ENCODE assay signal across 22 mouse cellular contexts in genomic region chr2:30212951-30213350, GRCm38 (mm10). TPM values are rescaled to one million over a fixed set of nuclear protein-coding genes. Genes with fewer than 3 reads are reported as not detected.
DNase-seq lines count a peak whose midpoint lies in the region; ATAC-seq and TF ChIP-seq lines count a peak whose summit lies in the region.
"Had no signal": no experiment of that assay in that cellular context is flagged by ENCODE, and none has a peak within 500 bp of the region (broad histone marks: within the 10 kb centered on the region; RNA-seq: fewer than 3 reads in every experiment).

No protein-coding gene starts in this region.

- peak; percentile 63 for DNase-seq in kidney, adult 2 months
- no peak for DNase-seq in lung, postnatal 25 days (ENCODE audit: low spot score)
- peak; percentile 27 for DNase-seq in NIH3T3 (ENCODE audit: low read depth)
- DNase-seq in fibroblast of lung, adult 2 months (ENCODE audit: low read depth): peak; percentile 27
- no peak for DNase-seq in cerebellum, postnatal 4 days (ENCODE audit: low spot score in 2 of 2)
- DNase-seq: cerebellum, adult 11-12 months; cerebellum, postnatal 25 days; forebrain, postnatal 0 days; kidney, postnatal 10 days; right cerebral cortex, postnatal 4 days had no signal

- H3K36me3 ChIP-seq in kidney, adult 2 months (ENCODE audit: control insufficient read depth, insufficient read depth, low read length): no peaks in the 10 kb centered on the region
- no peaks in the 10 kb centered on the region for H3K36me3 ChIP-seq in kidney, embryonic 15.5 days
- H3K36me3 ChIP-seq in lung, embryonic 16.5 days (ENCODE audit: control insufficient read depth, insufficient read depth, low read length): no peaks in the 10 kb centered on the region
- H3K36me3 ChIP-seq: embryonic facial prominence, embryonic 15.5 days; forebrain, embryonic 10.5 days; heart, embryonic 12.5 days; limb, embryonic 15.5 days; midbrain, embryonic 12.5 days; neural tube, embryonic 12.5 days had no signal

- H3K4me3 ChIP-seq in kidney, adult 2 months (ENCODE audit: insufficient read depth, low read depth, low read length): no peak overlapping the region
- H3K4me3 ChIP-seq in kidney, embryonic 15.5 days (replicated peaks): no peak overlapping the region
- H3K4me3 ChIP-seq in lung, embryonic 16.5 days (ENCODE audit: low read length): no peak overlapping the region
- H3K4me3 ChIP-seq: embryonic facial prominence, embryonic 15.5 days; forebrain, embryonic 10.5 days; heart, embryonic 12.5 days; limb, embryonic 15.5 days; midbrain, embryonic 12.5 days; neural tube, embryonic 12.5 days had no signal

- ATAC-seq in kidney, embryonic 15.5 days (replicated peaks; ENCODE audit: low FRiP score): no peak
- ATAC-seq in lung, embryonic 16.5 days (ENCODE audit: low read depth): peak; percentile 67
- ATAC-seq: activated CD4-positive, CD25-positive, alpha-beta regulatory T cell, adult 4 months; CD4-positive, CD25-positive, alpha-beta regulatory T cell, adult 4 months; forebrain, postnatal 0 days had no signal

- no peak overlapping the region for H3K4me2 ChIP-seq in kidney, embryonic 15.5 days
- no peak overlapping the region for H3K4me2 ChIP-seq in lung, embryonic 16.5 days (ENCODE audit: low read depth, low read length)
- H3K4me2 ChIP-seq: embryonic facial prominence, embryonic 15.5 days; heart, embryonic 12.5 days; hindbrain, embryonic 14.5 days; limb, embryonic 15.5 days; midbrain, embryonic 12.5 days; neural tube, embryonic 12.5 days had no signal

- peaks cover 3% of the 10 kb centered on the region; the same call in 1 of the 2 replicates for H3K4me1 ChIP-seq in kidney, adult 2 months (ENCODE audit: control insufficient read depth, insufficient read depth, low read length)
- H3K4me1 ChIP-seq in kidney, embryonic 15.5 days: no peaks in the 10 kb centered on the region
- no peaks in the 10 kb centered on the region for H3K4me1 ChIP-seq in lung, embryonic 16.5 days (replicated peaks; ENCODE audit: control insufficient read depth, insufficient read depth, low read length)
- H3K4me1 ChIP-seq: embryonic facial prominence, embryonic 15.5 days; heart, embryonic 12.5 days; limb, embryonic 15.5 days; midbrain, embryonic 12.5 days; neural tube, embryonic 12.5 days had no signal

- no peak for TF ChIP-seq CTCF in kidney, adult 2 months (conservative IDR thresholded peaks at IDR 0.05; ENCODE audit: insufficient read depth, insufficient read length, low read depth, low read length)

- no peaks in the 10 kb centered on the region for H3K9me3 ChIP-seq in kidney, embryonic 15.5 days (replicated peaks)
- H3K9me3 ChIP-seq in lung, embryonic 16.5 days (ENCODE audit: control insufficient read depth, low read length): no peaks in the 10 kb centered on the region
- H3K9me3 ChIP-seq: embryonic facial prominence, embryonic 15.5 days; forebrain, embryonic 10.5 days; limb, embryonic 15.5 days; midbrain, embryonic 12.5 days; neural tube, embryonic 12.5 days had no signal

- 69% methylated on average over 1 of the region's 1 CpGs for WGBS in kidney, adult 2 months
- 50% methylated on average over 1 of the region's 1 CpGs for WGBS in kidney, embryonic 15.5 days
- 58% methylated on average over 1 of the region's 1 CpGs for WGBS in lung, embryonic 16.5 days

- no peak for TF ChIP-seq POLR2A in kidney, adult 2 months (IDR thresholded peaks at IDR 0.05; ENCODE audit: low read depth, low read length)

- no peaks in the 10 kb centered on the region for H3K27me3 ChIP-seq in kidney, adult 2 months (replicated peaks; ENCODE audit: control insufficient read depth, insufficient read depth, low read length)
- no peaks in the 10 kb centered on the region for H3K27me3 ChIP-seq in kidney, embryonic 15.5 days
- H3K27me3 ChIP-seq in lung, embryonic 16.5 days (ENCODE audit: control insufficient read depth, insufficient read depth, low read depth, low read length): no peaks in the 10 kb centered on the region
- H3K27me3 ChIP-seq: embryonic facial prominence, embryonic 15.5 days; heart, embryonic 12.5 days; limb, embryonic 15.5 days; midbrain, embryonic 12.5 days; neural tube, embryonic 12.5 days had no signal

- H3K9ac ChIP-seq in kidney, embryonic 15.5 days: no peak overlapping the region
- H3K9ac ChIP-seq in lung, embryonic 16.5 days (ENCODE audit: low read length): no peak overlapping the region
- H3K9ac ChIP-seq: embryonic facial prominence, embryonic 15.5 days; forebrain, postnatal 0 days; heart, embryonic 12.5 days; hindbrain, embryonic 14.5 days; limb, embryonic 15.5 days; midbrain, embryonic 12.5 days; neural tube, embryonic 12.5 days had no signal

- peak overlapping the region; percentile 35 for H3K27ac ChIP-seq in kidney, adult 2 months (ENCODE audit: insufficient read depth, low read depth, low read length)
- no peak overlapping the region for H3K27ac ChIP-seq in kidney, embryonic 15.5 days
- 0 out of 2 replicates have a peak overlapping the region, but pooled peaks have one; percentile 24 for H3K27ac ChIP-seq in lung, embryonic 16.5 days (ENCODE audit: low read length)
- H3K27ac ChIP-seq: embryonic facial prominence, embryonic 15.5 days; forebrain, embryonic 10.5 days; hindbrain, embryonic 14.5 days; limb, embryonic 15.5 days; macrophage; midbrain, embryonic 12.5 days; neural tube, embryonic 12.5 days had no signal

RNA-seq across cellular contexts. Expression of gene Kyat1, which starts 7.3 kb away (rescaled TPM):
- polyA plus RNA-seq in kidney, adult 2 months (2012; rRNA removed): 71.6 and 88.3 TPM in 2 replicates
- 9.8 and 10.8 TPM in 2 replicates for polyA plus RNA-seq in kidney, embryonic 15.5 days (2015; fragmentation: Nextera tagmentation; extraction: Ambion mirVana)
- polyA plus RNA-seq in lung, embryonic 16.5 days (2015; fragmentation: Nextera tagmentation; extraction: Ambion mirVana): 12.7 and 12.9 TPM in 2 replicates

RNA-seq across cellular contexts. Expression of gene Lrrc8a, which starts 24.6 kb away (rescaled TPM):
- polyA plus RNA-seq in kidney, adult 2 months (2012; rRNA removed): 42.0 and 45.4 TPM in 2 replicates
- 40.1 and 41.7 TPM in 2 replicates for polyA plus RNA-seq in kidney, embryonic 15.5 days (2015; fragmentation: Nextera tagmentation; extraction: Ambion mirVana)
- 41.9 and 42.0 TPM in 2 replicates for polyA plus RNA-seq in lung, embryonic 16.5 days (2015; fragmentation: Nextera tagmentation; extraction: Ambion mirVana)

RNA-seq across cellular contexts. Expression of gene Gm28035, which starts 27.4 kb away (rescaled TPM):
- 6.4 and 12.7 TPM in 2 replicates for polyA plus RNA-seq in kidney, adult 2 months (2012; rRNA removed)
- 0.26 and 0.33 TPM in 2 replicates for polyA plus RNA-seq in kidney, embryonic 15.5 days (2015; fragmentation: Nextera tagmentation; extraction: Ambion mirVana)
- 0.16 and 0.18 TPM in 2 replicates for polyA plus RNA-seq in lung, embryonic 16.5 days (2015; fragmentation: Nextera tagmentation; extraction: Ambion mirVana)
- polyA plus RNA-seq: activated CD4-positive, CD25-positive, alpha-beta regulatory T cell, adult 4 months had no signal

RNA-seq across cellular contexts. Expression of gene Spout1, which starts 34.7 kb away (rescaled TPM):
- polyA plus RNA-seq in kidney, adult 2 months (2012; rRNA removed): 22.8 and 23.6 TPM in 2 replicates
- 76.3 and 83.0 TPM in 2 replicates for polyA plus RNA-seq in kidney, embryonic 15.5 days (2015; fragmentation: Nextera tagmentation; extraction: Ambion mirVana)
- polyA plus RNA-seq in lung, embryonic 16.5 days (2015; fragmentation: Nextera tagmentation; extraction: Ambion mirVana): 66.6 TPM in 2 replicates

RNA-seq across cellular contexts. Expression of gene Endog, which starts 41.7 kb away (rescaled TPM):
- polyA plus RNA-seq in kidney, adult 2 months (2012; rRNA removed): 78.0 and 98.0 TPM in 2 replicates
- polyA plus RNA-seq in kidney, embryonic 15.5 days (2015; fragmentation: Nextera tagmentation; extraction: Ambion mirVana): 19.8 and 20.8 TPM in 2 replicates
- 12.0 and 13.3 TPM in 2 replicates for polyA plus RNA-seq in lung, embryonic 16.5 days (2015; fragmentation: Nextera tagmentation; extraction: Ambion mirVana)

Comparison
In these comparisons a context has a peak if more than half of its experiments do, and no peak if none do; other contexts are left out.
1. DNase-seq: peak in kidney, adult 2 months (single experiment), NIH3T3 (single experiment) and fibroblast of lung, adult 2 months (single experiment); none in lung, postnatal 25 days (single experiment) and cerebellum, postnatal 4 days (0 of 2).